Mouse (Mus musculus): ENCODE measurements around the gene Zfp282. TPM values are rescaled to one million over a fixed set of nuclear protein-coding genes. Genes with fewer than 3 reads are reported as not detected.

The Zfp282 gene
- polyA plus RNA-seq (2017; shearing (Covaris generic)): 4.3 TPM

DNA sequence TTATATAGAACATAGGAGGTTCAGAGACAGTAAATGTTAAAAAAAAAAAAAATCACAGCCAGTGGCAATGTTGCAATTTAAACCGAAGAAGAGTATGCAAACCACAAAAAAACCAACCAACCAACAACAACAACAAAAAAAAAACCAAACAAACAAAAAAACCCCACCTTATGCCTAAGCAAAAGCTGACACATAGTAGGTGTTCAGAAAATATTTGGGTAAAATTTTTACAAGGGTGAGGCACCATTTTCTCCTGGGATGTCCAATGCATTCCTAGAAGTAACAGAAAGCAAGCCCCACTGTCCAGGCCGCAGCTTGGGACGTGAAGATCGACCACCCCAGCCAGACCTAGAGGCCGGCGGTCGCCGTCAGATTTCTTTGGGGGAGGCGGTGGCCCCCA, at the start of gene Zfp282:
TSS of gene Zfp282 (plus strand) at position 147 of the 400 bp plus-strand sequence.

DNA sequence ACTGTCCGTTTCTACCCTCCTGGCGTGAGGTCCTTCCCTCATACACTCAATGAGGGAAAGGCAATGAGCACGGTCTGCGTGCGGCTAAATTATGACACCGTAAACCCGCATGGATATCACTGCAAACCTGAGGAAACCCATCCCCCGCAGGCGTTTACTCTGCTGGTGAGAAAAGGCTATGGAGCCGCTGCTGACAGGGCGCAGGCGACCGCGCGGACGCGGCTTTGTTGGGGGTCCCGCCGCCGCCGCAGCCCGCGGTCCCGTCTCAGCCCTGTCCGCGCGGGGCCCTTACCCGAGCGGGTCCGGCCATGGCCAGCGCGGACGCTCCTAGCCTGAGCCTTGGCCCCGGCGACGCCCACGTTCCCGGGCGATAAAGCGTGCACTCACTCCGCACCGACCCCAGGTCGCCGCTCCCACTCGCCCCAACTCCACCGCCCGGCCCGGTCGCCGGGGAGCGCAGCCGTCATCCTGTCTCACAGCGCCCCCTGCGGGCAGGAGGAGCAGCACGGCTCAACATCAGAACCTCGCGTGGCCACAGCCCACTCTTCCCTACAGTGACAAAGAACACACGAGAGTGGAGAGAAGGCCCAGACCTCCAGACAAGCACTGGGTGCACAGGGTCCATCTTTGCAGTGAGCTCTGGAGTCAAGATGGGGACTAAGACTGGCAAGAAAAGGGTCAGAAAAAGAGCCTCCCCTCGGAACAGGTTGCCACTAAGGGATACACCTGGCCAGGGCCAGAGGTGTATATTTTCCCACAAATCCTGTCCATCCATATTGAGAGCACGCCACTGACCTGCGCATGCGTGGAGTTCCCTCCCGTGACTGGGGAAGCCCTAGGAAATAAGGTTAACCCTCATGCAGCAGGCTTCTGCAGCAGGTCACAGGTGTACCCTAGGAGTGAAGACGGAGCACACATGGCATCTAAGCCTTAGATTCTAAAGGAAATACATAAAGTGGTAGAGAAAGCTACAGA, 46.6 kb upstream of the Zfp282 start, which contains the start of gene Zfp786:
TSS of gene Zfp786 (minus strand) at position 764 of the 975 bp plus-strand sequence.

DNA sequence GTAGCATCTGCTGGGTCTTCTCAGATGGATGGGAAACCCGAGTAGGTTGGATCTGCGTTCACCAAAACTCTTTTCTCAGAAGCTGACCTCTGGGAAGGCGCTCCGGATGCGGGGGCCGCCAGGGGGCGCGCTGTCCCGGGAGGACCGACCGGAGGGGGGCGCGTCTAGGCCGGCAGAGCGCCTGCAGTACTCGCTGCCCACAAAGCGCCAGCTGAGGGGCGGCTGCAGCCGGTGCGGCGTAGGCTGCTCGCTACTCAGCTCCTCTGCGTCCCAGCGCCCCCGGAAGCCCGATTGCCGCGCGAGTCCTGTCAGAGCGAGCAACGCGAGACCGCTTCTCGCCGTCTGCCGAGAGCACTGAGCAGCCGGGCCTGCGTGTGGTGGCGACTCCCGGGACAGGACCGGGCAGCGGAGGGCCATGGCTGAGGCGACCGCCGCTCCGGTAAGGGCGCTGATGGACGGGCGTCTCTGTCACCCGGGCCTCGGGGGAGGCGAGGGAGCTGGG, 41.5 kb upstream of the Zfp282 start, which contains the start of gene Zfp398:
TSS of gene Zfp398 (plus strand) at position 180 of the 502 bp plus-strand sequence.

DNA sequence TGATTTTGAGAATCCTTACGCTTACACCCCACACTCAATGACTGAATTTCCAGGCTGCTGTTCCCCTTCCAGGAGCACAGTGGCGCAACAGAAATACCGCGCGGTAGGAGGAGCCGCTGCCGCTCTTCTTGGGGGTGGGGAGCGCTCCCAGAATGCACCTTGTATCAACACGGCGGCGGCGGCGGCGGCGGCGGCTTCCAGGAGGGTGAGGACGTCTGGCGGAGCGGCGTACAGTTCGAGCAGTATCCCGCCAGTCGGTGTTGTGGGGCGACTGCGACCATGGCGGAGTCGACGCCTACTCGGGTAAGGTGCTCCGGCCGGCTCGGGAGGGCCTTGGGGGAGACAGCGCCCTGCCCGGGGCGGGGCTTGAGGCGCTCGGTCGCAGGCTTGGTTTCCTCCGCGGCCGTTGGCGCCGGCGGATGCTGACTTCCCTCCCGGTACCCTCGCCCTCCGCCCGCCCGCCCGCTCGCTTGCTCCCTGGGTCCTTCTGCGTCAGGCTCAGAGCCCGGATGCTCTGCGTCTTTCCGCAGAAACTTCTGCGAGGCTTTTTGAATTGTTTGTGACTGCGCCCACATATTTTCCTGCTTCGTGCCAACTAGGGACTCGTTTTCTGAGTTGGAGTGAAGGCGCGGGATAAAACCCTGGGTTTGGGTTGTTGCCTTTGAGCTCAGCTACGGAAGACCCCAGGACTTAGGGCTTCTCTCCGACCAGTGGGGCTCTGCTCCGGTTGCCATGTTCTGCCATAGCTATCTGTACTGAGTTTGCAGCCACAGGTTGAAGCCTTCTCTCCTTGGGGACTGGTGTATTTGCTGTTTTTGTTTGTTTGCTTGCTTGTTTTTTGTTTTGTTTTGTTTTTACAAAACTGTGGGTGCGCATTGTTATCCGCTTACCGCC, 43.7 kb downstream of the Zfp282 start, which contains the start of gene Zfp212:
TSS of gene Zfp212 (plus strand) at position 30 of the 894 bp plus-strand sequence.

DNA sequence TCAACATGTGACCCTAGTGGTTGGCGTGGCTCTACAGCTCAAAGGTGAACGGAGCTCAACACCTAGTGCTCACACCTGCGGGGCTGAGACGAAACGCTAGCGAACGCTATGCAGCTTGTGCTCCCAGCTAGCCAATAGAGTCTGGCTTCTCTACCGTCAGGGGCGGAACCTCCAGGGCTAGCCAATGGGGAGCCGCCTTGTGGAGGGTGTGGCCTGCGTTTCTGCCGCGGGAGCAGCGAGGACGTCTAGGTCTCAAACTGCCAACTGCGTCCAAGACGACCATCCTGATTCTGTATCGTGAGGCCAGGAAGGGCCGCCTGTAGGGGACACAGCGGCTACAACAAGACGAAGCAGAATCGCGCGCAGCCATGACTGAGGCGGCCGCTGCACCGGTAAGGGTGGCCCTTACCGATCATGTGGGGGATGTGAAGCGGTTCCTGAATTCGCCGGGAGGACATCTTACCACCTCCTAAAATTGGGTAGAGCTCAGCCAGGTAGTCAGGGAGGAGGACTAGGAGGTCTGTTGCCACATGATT, 76.3 kb downstream of the Zfp282 start, which contains the start of gene Zfp956:
TSS of gene Zfp956 (plus strand) at position 200 of the 536 bp plus-strand sequence.

Other genes starting within 250 kb of the Zfp282 start
- 68.8 TPM for gene Pdia4, start 63.8 kb upstream of the Zfp282 start, polyA plus RNA-seq (2017; shearing (Covaris generic))
- not detected for gene Zfp786, start 46.3 kb upstream of the Zfp282 start, polyA plus RNA-seq (2017; shearing (Covaris generic))
- gene Zfp398, start 41.5 kb upstream of the Zfp282 start, polyA plus RNA-seq (2017; shearing (Covaris generic)): 15.6 TPM
- 36.3 TPM for gene Zfp212, start 43.3 kb downstream of the Zfp282 start, polyA plus RNA-seq (2017; shearing (Covaris generic))
- 26.3 TPM for gene Zfp956, start 76.2 kb downstream of the Zfp282 start, polyA plus RNA-seq (2017; shearing (Covaris generic))
- gene Zfp777, start 171.7 kb downstream of the Zfp282 start, polyA plus RNA-seq (2017; shearing (Covaris generic)): 34.0 TPM
- gene Zfp746, start 209.4 kb downstream of the Zfp282 start, polyA plus RNA-seq (2017; shearing (Covaris generic)): 49.3 TPM